Mouse (Mus musculus): Measurements from ENCODE around the gene Trpm8.

The Trpm8 gene

DNA sequence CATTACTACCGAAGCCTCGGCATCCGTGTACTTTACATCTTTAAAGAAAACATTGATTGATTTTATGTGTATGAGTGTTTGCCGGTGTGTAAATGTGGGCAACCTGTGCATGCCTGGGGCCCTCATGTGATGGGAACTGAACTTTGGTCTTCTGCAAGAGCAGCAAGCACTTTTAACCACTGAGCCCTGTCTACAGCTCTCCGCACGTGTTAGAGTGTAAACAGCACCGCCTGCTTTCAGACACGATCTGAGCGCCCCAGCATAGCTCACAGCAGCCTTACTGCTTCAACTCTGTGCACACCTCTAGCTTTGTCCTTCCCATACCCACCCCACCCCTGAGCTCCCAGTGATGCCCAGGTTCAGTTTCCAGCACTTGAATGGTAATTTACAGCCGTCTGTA, 144.6 kb downstream of the Trpm8 start:
- ATAC-seq (ENCODE audit: insufficient number of reproducible peaks, low FRiP score, low TSS enrichment): no peak

DNA sequence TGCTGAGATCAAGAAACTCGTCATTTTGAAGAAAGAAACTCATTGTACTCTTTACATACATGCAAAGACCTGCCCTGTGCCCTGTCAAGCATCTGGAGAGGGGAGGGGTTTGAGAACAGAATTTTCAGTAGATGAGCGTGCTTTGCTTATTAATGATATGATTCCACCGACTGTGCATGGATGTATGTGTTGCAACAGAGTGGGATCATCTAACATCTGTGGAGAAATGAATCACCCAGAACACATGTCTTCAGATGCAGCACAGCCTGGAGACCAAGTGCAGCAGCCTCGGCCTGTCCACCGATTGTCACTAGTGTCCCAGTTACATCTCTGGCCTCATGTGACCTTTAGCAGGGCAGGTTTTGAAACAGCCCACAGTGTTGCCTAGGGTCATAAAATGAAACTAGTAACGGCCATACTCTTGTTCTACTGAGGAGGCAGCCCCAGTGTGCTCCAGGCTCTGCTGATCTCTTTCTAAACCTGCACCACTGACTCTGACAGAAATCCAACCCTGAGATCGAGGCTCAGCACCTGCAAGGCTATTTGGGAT, 145.5 kb downstream of the Trpm8 start:
- ATAC-seq (ENCODE audit: insufficient number of reproducible peaks, low FRiP score, low TSS enrichment): no peak

DNA sequence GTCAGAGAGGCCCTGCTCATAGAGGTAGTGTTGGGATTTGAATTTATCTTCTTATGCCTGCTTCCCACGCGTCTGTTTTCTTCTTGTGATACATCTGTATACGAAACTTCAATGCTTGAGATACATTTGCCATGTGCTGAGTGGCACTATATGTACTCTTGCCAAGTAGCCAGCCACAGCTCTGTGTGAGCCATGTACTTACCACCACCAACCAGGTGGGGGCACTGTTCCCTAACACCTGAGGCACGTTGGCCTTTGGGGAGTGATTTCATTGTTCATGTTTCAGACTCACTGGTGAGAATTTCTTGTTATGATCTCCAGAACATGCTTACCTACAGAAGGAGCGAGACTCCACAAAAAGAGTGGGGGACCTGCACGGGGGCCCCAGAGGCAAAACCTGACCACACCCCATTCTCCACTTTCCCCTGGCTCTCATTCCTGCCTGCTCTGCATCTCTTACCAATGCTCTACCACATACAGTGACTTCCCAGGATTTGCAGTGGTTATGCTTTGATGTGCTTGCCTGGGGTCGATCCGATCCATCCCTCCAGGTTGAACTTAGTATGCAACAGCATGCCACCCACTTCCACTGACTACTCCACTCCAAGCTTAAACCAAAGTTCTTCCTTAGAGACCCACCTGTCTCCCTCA, 147.3 kb downstream of the Trpm8 start:
- peak; percentile 65 for ATAC-seq (ENCODE audit: insufficient number of reproducible peaks, low FRiP score, low TSS enrichment)

DNA sequence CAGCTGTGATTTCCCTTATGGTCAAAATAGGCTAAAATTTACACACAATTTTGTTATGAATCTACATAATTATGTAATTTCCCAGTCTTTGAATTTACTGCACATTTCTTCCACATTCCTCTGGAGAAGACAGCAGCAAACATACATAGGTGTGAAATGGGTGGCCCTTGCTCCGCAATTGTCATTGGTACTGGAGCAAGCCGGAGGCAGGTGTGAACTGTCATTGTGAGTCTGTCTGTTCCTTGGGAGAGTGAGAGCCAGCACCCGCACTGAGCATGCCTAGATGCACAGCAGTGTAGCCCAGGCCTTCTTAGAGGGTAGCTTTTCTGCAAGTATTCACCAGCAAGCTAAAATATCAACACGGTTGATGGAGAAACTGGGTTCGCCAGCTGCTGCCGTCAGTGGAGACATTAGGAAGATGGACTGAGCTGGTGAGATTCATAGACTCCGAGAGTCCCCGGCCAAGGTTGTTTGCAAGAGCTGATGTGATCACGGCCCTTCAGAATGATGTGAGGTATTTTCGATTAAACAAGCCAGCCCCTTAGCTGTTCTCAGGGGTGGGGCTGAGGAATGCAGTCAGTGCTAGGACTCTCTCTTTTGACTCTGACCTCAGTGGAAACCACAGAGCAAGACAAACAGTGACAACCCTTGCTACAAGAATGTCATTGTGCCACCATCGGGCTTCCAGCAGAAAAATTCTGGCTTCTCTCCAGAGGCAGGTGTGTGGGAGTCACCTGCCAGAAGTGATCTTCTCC, 150.7 kb downstream of the Trpm8 start:
- ATAC-seq (ENCODE audit: insufficient number of reproducible peaks, low FRiP score, low TSS enrichment): no peak

DNA sequence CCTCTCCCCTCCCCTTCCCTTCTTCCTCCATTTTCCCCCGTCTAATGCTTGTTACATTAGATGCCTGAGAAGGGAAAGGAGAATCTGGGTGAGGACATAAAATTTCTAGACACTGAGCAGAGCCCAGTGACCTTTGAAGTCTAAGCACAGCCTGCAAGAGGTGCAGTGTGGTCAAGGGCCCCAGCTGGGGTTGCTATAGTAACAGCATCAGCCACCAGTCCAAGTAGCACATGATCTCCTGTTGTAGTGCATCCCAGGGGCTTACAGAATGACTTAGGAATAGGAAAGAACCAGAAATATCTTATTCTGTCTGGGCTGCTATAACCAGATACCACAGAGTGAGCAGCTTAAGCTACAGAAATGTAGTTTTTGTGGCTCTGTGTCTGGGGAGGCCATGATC, 152.0 kb downstream of the Trpm8 start:
- ATAC-seq (ENCODE audit: insufficient number of reproducible peaks, low FRiP score, low TSS enrichment): no peak

DNA sequence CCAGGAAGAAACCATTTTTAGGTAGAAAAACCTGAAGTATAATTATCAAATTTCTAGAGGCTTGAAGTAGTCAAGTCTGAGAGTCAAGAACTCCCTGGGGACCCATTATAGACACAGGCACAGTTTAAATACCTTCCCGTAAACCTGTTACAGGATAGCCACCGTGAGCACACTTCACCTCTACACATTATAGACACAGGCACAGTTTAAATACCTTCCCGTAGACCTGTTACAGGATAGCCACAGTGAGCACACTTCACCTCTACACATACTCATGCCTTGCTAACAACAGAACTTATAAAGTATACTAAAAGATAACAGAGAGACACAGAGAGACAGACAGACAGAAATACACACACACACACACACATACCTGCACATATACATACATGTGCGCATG, 153.8 kb downstream of the Trpm8 start:
- no peak for ATAC-seq (ENCODE audit: insufficient number of reproducible peaks, low FRiP score, low TSS enrichment)

DNA sequence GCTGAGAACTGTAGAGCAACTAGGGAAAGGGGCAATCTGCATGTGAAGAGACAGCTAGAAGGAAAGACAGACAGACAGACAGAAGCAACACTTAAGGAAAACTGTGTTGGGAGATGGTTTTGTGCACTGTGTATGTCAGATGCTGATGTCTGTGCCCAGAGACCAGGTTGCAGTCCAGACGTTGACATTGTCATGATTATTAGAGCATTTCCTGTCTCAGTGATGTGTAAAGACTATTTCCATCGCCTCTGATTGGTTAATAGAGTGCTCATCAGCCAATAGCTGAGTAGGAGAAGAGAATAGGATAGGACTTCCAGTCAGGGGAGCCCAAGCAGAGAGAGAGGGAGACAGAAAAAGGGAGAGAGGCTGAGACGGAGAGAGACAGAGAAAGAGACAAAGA, 155.1 kb downstream of the Trpm8 start:
- no peak for ATAC-seq (ENCODE audit: insufficient number of reproducible peaks, low FRiP score, low TSS enrichment)

DNA sequence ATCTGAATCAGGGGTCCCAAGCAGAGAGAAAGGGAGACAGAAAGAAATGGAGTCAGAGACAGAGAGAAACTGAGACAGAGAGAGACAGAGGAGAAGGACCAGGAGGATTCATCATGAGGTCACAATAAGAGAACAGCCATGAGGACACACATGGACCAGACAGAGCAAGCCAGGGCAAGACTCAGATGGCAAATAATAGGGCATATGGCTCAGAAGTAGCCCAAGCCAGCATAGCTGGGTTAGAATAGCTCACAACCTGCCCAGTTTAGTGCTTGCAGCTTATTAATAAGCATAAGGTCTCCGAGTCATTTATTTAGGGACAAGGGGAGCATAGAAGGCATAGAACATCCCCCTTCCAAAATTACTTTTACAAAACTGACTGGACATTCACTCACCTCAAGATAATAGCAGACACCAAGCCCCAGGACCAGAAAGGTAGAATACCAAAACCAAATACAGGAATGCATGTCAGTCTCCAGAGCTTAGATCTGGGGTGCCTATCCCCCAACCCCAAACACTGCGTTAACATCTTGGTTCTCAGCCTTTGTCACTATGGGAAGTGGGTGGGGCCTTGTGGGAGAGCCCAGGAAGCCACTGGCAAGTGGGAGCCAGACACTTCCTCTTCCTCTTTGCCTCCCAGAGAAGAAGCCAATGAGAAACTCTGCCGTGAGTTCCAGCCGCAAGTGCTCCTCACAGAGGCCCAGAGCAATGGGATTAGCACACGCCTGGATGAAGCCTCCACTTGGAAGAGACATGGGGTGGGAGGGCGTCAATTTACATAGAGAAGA, 155.8 kb downstream of the Trpm8 start:
- ATAC-seq (ENCODE audit: insufficient number of reproducible peaks, low FRiP score, low TSS enrichment): peak; percentile 78; the same call in 1 of the 2 replicates

DNA sequence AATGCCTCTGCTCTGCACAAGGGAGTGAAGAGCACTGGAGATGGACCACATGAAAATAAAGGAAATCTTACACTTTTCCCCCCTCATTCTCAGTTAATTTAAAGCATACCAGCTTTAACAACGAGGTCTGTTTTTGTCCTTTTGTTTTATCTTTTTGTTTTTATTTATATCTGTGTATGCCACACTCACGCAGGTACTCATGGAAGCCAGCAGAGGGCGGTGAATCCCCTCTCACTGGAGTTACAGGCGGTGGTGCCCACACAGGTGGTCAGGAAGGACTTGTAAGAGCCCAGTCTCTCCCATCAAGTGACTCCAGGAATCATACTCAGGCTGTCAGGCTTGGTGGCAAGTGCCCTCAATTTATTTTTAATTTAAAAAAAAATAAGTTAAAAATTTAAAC, 156.6 kb downstream of the Trpm8 start:
- no peak for ATAC-seq (ENCODE audit: insufficient number of reproducible peaks, low FRiP score, low TSS enrichment)

DNA sequence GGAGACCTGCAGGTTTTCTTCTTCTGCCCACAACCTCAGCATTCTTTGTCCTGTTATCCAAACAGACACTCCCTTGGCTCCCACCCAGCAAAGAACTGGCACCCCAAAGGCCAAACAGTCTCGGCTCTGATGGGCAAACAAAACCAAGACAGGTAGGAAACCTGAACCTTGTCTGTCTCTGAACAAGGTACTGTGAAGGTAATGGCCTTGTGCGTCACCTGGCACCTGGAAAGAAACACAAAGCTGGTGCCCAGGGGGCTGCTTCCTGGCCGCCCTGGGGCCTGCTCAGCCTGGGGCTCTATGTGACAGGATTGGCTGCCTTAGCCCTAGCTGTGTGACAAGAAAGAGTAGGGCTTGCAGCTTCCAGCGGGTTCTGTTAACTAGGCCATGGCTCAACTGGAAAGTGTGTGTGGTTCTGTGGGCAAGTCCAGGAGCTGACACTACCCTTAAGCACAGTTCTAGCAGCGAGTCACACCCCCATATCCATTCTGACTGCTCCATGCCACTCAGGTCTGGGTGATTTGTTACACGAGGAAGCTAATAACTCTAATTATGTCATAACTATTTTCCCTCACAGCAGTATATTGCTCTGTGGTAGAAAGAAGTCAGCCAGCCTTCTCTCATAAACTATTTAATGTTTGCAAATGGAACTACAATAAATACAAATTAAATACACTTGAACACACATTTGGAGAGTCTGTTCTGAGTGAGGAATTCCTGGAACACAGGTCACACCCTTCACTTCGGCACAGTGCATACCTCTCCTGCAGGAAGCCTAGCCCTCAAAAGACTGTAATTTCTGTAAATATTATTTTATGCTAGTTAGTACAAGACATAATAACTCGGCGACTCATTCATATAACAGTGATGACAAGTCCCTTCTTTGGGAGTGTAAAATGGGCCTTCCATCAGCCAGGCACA, 160.0 kb downstream of the Trpm8 start:
- no peak for ATAC-seq (ENCODE audit: insufficient number of reproducible peaks, low FRiP score, low TSS enrichment)

Data from cerebellum, adult (tissue).